In genomic region chr13:76884517-76885092, GRCm38 (mm10) we compare ENCODE assay signal across 18 mouse cellular contexts.
"Had no signal": no experiment of that assay in that cellular context is flagged by ENCODE, and none has a peak within 500 bp of the region (broad histone marks: within the 10 kb centered on the region; RNA-seq: fewer than 3 reads in every experiment).

No protein-coding gene starts in this region.

- H3K9me3 ChIP-seq: midbrain, embryonic 13.5 days; midbrain, embryonic 15.5 days; neural tube, embryonic 13.5 days; neural tube, embryonic 15.5 days had no signal

- H3K4me1 ChIP-seq: midbrain, embryonic 13.5 days; midbrain, embryonic 15.5 days; neural tube, embryonic 13.5 days; neural tube, embryonic 15.5 days had no signal

- H3K4me3 ChIP-seq: midbrain, embryonic 13.5 days; midbrain, embryonic 15.5 days; myocyte; neural tube, embryonic 13.5 days; neural tube, embryonic 15.5 days had no signal

- H3K27me3 ChIP-seq: midbrain, embryonic 13.5 days; midbrain, embryonic 15.5 days; neural tube, embryonic 13.5 days; neural tube, embryonic 15.5 days had no signal

- ATAC-seq: midbrain, embryonic 13.5 days; midbrain, embryonic 15.5 days had no signal

- DNase-seq: lung, adult 18-20 months; lung, embryonic 14.5 days; lung, postnatal 10 days; lung, postnatal 4 days; retina, postnatal 1 day; right cerebral cortex, adult 18-20 months; right cerebral cortex, postnatal 25 days; right cerebral cortex, postnatal 4 days; spleen, adult 18-20 months; thymus, adult 2 months; thymus, postnatal 25 days; thymus, postnatal 4 days had no signal

- H3K36me3 ChIP-seq: midbrain, embryonic 13.5 days; midbrain, embryonic 15.5 days; neural tube, embryonic 13.5 days; neural tube, embryonic 15.5 days had no signal

- H3K9ac ChIP-seq: lung, embryonic 14.5 days; midbrain, embryonic 13.5 days; midbrain, embryonic 15.5 days; neural tube, embryonic 13.5 days; neural tube, embryonic 15.5 days had no signal

- H3K4me2 ChIP-seq: lung, embryonic 14.5 days; midbrain, embryonic 11.5 days; midbrain, embryonic 13.5 days; midbrain, embryonic 15.5 days; neural tube, embryonic 13.5 days; neural tube, embryonic 15.5 days had no signal

- H3K27ac ChIP-seq: midbrain, embryonic 13.5 days; midbrain, embryonic 15.5 days; neural tube, embryonic 13.5 days; neural tube, embryonic 15.5 days had no signal
